Mouse (Mus musculus) heart, adult 2 months (tissue): ENCODE measurements at regions not wholly inside any gene's neighbourhood (a gene's known extent, or its start where the extent isn't known, plus 50 kb on each side); places are given as distances from the start of the nearest gene placed in this dataset.

ENCODE experiments used
- DNase-seq, 2 experiments: peaks; one replicate each; pipeline ENCODE4 v3.0.0; 2021
- H3K27ac ChIP-seq: fragments of 200-600 bp; 2 replicates; pipeline ENCODE4 v1.8.1; 2022
- H3K27me3 ChIP-seq: fragments of 200-500 bp; 2 replicates; pipeline ENCODE4 v1.6.1; 2012; ENCODE audit warnings: mild to moderate bottlenecking, low read length, inconsistent platforms, mixed read lengths; ENCODE audit not compliant: control insufficient read depth, insufficient read depth
- H3K36me3 ChIP-seq: fragments of 200-500 bp; 2 replicates; pipeline ENCODE4 v1.6.1; 2012; ENCODE audit warnings: low read length, inconsistent platforms; ENCODE audit not compliant: control insufficient read depth, insufficient read depth
- H3K4me1 ChIP-seq: fragments of 200-500 bp; 2 replicates; pipeline ENCODE4 v1.6.1; 2011; ENCODE audit warnings: low read length; ENCODE audit not compliant: control insufficient read depth, insufficient read depth
- H3K4me3 ChIP-seq: fragments of 200-600 bp; 2 replicates; pipeline ENCODE4 v1.8.1; 2022
- H3K79me2 ChIP-seq: fragments of 200-500 bp; replicated peaks from 2 replicates; pipeline ENCODE4 v1.6.1; 2012; ENCODE audit warnings: mild to moderate bottlenecking, inconsistent platforms, low read length, moderate library complexity, mixed read lengths; ENCODE audit not compliant: control insufficient read depth, insufficient read depth
- H3K9ac ChIP-seq: fragments of 200-500 bp; 2 replicates; pipeline ENCODE4 v1.6.1; 2012; ENCODE audit warnings: low read depth, mild to moderate bottlenecking, control low read depth, inconsistent platforms, low read length, mixed read lengths
- CTCF ChIP-seq: fragments of 200-600 bp; IDR thresholded peaks from 2 replicates; pipeline ENCODE4 v1.8.1; 2022; ENCODE audit warnings: antibody characterized with exemption, mild to moderate bottlenecking, moderate library complexity
- EP300 ChIP-seq: fragments of 200-500 bp; IDR thresholded peaks from 2 replicates; pipeline ENCODE4 v1.6.1; 2011; ENCODE audit warnings: low read depth, low read length, control low read depth; ENCODE audit not compliant: insufficient read depth
- POLR2A ChIP-seq: fragments of 200-500 bp; IDR thresholded peaks from 2 replicates; pipeline ENCODE4 v1.6.1; 2011; ENCODE audit warnings: mild to moderate bottlenecking, low read depth, low read length, control low read depth; ENCODE audit not compliant: insufficient read depth
- WGBS: fragments of 180-500 bp; shearing (Covaris S2); methylation state at CpG from one replicate; pipeline ENCODE4 v1.1.7; 2018; 5-methylcytosine and 5-hydroxymethylcytosine counted together
- intact Hi-C: fragments of 180-260 bp; cut with DNase I; formaldehyde crosslinking; loops from one replicate; pipeline ENCODE4 v1.15.1; 2025

DNA sequence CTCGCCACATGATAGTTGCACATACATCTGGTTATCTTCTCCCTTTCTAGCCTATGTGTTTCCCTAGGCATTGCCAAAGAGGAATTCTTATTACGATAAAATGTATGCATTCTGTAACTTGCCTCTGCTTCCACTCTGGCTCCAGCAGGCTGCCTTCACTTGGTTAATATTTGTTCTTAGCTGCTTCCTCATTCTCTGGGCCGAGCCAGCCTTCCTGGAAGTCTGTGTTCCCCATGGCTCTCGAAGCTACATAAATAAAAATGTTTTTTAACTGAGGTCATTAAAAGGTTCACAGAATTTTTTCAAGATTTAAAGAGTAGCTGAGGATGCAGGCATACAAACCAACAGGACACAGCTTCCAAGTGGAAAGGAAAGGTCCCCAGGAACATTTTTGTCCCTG lies 1124.5 kb upstream of the 4930412O13Rik start:
- H3K36me3 ChIP-seq = no peaks in the 10 kb centered on the region
- no peak for DNase-seq
- no peak overlapping the region for H3K4me3 ChIP-seq
- no peak overlapping the region for H3K9ac ChIP-seq
- H3K27me3 ChIP-seq = no peaks in the 10 kb centered on the region
- no peaks in the 10 kb centered on the region for H3K4me1 ChIP-seq
- no peaks in the 10 kb centered on the region for H3K79me2 ChIP-seq
- no peak overlapping the region for H3K27ac ChIP-seq
- intact Hi-C loops = no loop called here
- no peak for TF ChIP-seq CTCF
- TF ChIP-seq EP300 = no peak
- TF ChIP-seq POLR2A = no peak
- 43% methylated on average over 4 of the region's 4 CpGs for WGBS

- H3K36me3 ChIP-seq = no peaks in the 10 kb centered on the region
- intact Hi-C loops = no loop called here
- no peaks in the 10 kb centered on the region for H3K4me1 ChIP-seq
- H3K79me2 ChIP-seq = no peaks in the 10 kb centered on the region
- H3K9ac ChIP-seq = no peak overlapping the region
- DNase-seq = no peak
- H3K27ac ChIP-seq = no peak overlapping the region
- H3K27me3 ChIP-seq = no peaks in the 10 kb centered on the region
- TF ChIP-seq CTCF = no peak
- no peak for TF ChIP-seq POLR2A
- TF ChIP-seq EP300 = no peak
- WGBS = 42% methylated on average over 4 of the region's 4 CpGs
- H3K4me3 ChIP-seq = no peak overlapping the region
Observed at GRCm38 (mm10) chr2:8770636-8771035, 1110.4 kb upstream of the 4930412O13Rik start.

DNA sequence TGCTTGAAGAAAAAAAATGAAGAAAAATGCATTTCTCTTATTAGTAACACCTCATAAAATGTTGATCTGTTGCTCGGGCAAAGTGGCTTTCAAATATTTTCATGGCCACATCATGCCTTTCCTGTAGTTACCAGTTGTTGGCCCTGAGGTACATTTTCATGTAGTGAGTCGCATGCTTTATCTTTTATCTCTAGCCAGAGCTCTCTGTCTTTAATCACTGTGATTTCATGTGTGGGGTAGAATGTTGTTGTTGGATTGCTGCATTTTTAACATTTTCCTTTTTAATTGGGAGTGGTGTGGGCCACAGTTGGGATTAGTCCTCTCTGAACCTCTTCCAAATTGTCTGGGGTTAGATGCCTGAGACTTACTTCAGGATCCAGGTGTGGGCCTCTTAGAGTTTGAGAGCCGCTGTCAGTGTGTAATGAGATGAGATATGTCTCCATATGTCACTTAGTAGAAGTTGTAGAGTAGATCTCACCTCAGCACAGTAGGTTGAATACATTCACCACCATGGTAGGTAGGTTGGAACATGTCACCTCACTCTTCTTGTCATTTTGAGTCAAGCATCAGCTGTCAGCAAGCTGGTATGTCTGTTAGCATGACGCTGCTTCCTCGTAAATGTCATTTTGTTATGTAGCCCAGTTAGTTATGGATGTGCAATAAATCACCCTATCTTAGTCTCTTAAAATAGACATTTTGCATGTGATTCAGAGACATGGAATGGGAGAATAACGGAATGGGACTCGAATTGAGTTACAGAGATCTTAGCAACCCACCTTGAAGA lies 1099.7 kb upstream of the 4930412O13Rik start:
- no peak overlapping the region for H3K27ac ChIP-seq
- no peak for DNase-seq
- H3K36me3 ChIP-seq = no peaks in the 10 kb centered on the region
- WGBS = 64% methylated on average over 7 of the region's 7 CpGs
- intact Hi-C loops = no loop called here
- no peaks in the 10 kb centered on the region for H3K79me2 ChIP-seq
- H3K27me3 ChIP-seq = no peaks in the 10 kb centered on the region
- TF ChIP-seq EP300 (no peak), POLR2A (no peak), CTCF (no peak)
- H3K4me1 ChIP-seq = no peaks in the 10 kb centered on the region
- no peak overlapping the region for H3K4me3 ChIP-seq
- no peak overlapping the region for H3K9ac ChIP-seq

DNA sequence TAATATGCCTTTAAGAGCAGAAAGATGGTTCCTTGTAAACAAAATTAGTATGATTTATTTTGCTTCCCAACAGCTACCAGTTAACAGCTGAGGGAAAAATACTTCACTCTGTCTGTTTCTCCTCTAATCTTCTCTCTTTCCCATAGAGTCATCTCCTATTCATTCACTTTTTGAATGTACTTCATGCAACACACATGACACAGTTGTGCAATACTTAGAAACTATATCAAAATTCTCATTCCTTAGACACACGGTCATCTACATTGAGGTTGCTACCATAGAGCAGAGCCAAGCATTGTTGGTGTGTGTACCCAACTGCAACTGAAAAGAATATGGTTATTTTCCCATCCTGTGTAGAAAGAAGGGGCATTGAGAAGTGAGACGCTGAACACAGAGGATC lies 1098.8 kb upstream of the 4930412O13Rik start:
- 82% methylated on average over 2 of the region's 2 CpGs for WGBS
- H3K27ac ChIP-seq = no peak overlapping the region

GRCm38 (mm10) chr2:8802061-8802460 lies 1079.0 kb upstream of the 4930412O13Rik start:
- TF ChIP-seq CTCF (no peak), POLR2A (no peak), EP300 (no peak)
- Histone ChIP-seq H3K27me3 (no peaks in the 10 kb centered on the region), H3K4me1 (no peaks in the 10 kb centered on the region), H3K9ac (no peak overlapping the region), H3K36me3 (no peaks in the 10 kb centered on the region), H3K4me3 (no peak overlapping the region), H3K79me2 (no peaks in the 10 kb centered on the region), H3K27ac (no peak overlapping the region)
- WGBS = 43% methylated on average over 3 of the region's 3 CpGs
- intact Hi-C loops = no loop called here
- DNase-seq = no peak

More for the DNA sequence above, 1098.8 kb upstream of the 4930412O13Rik start:
- Histone ChIP-seq H3K4me3 (no peak overlapping the region), H3K9ac (no peak overlapping the region), H3K36me3 (no peaks in the 10 kb centered on the region), H3K27me3 (no peaks in the 10 kb centered on the region), H3K79me2 (no peaks in the 10 kb centered on the region), H3K4me1 (no peaks in the 10 kb centered on the region)
- DNase-seq = no peak
- no peak for TF ChIP-seq POLR2A
- TF ChIP-seq EP300 = no peak
- no peak for TF ChIP-seq CTCF
- intact Hi-C loops = no loop called here

DNA sequence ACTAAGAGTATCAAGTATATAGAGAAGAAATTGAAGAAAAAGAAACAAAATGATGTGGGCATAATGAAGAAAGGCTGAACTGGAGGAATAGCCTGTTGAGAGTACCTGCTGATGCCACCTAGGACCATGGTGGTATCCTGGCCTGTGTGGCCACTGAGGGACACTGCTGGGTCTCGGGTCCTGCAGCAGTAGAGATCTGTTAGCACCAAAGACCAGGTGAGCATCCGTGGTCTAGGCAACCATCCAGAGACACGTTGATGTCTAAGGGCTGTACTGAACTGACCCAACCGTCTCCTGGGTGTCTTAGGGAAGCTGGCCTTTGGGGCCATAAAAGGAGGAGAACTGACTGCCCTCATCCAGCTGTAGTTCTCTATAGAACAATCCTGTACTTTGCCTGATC lies 1071.4 kb upstream of the 4930412O13Rik start:
- H3K9ac ChIP-seq = no peak overlapping the region
- H3K4me3 ChIP-seq = no peak overlapping the region
- WGBS = 69% methylated on average over 4 of the region's 4 CpGs
- intact Hi-C loops = no loop called here
- no peaks in the 10 kb centered on the region for H3K36me3 ChIP-seq
- no peaks in the 10 kb centered on the region for H3K27me3 ChIP-seq
- no peaks in the 10 kb centered on the region for H3K4me1 ChIP-seq
- TF ChIP-seq EP300 (no peak), CTCF (no peak), POLR2A (no peak)
- no peaks in the 10 kb centered on the region for H3K79me2 ChIP-seq
- no peak for DNase-seq
- no peak overlapping the region for H3K27ac ChIP-seq

DNA sequence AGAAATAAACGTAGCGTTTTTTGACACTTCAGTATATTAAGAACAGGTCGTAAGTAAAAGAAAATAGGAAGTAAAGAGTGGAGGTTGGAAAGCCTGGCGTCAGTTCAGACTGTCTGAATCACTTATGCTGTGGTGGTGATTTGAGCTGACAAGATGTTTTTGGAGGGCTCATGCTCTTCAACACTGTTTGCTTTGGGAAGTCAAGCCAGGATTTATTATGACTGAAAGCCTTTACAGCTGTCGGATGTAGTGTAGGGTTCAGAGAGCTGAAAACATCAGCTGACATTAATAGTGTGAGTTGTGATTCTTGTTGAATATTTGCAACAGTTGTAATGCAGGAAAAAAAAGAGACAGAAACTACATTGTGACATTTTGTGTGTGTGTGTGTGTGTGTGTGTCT lies 1062.9 kb upstream of the 4930412O13Rik start:
- intact Hi-C loops = no loop called here

More for the DNA sequence above, 1062.9 kb upstream of the 4930412O13Rik start:
- no peak overlapping the region for H3K4me3 ChIP-seq
- H3K9ac ChIP-seq = no peak overlapping the region
- H3K79me2 ChIP-seq = no peaks in the 10 kb centered on the region
- H3K4me1 ChIP-seq = no peaks in the 10 kb centered on the region
- TF ChIP-seq CTCF (no peak), EP300 (no peak), POLR2A (no peak)
- WGBS = 40% methylated on average over 5 of the region's 5 CpGs
- no peaks in the 10 kb centered on the region for H3K36me3 ChIP-seq
- DNase-seq = no peak
- no peaks in the 10 kb centered on the region for H3K27me3 ChIP-seq
- H3K27ac ChIP-seq = no peak overlapping the region
